Mouse (Mus musculus) kidney, embryonic 15.5 days (tissue): ENCODE results near the gene Rbm7. TPM values are rescaled to one million over a fixed set of nuclear protein-coding genes. Genes with fewer than 3 reads are reported as not detected.
"Not testable (repeated sequence)": the region's sequence is repeated elsewhere in the genome, so short reads cannot be mapped to it uniquely, and the experiment has no call there.

Experiments
- ATAC-seq: fragments of 200-750 bp; cut with Nextera tagmentation; replicated peaks from 2 replicates; pipeline ENCODE4 v1.8.0; 2017; ENCODE audit warnings: moderate TSS enrichment; ENCODE audit not compliant: low FRiP score
- H3K27ac ChIP-seq: fragments of 300-500 bp; sonication (generic); 2 replicates; pipeline ENCODE4 v1.5.1; 2015; ENCODE audit warnings: mild to moderate bottlenecking, inconsistent platforms
- H3K27me3 ChIP-seq: fragments of 300-500 bp; sonication (generic); 2 replicates; pipeline ENCODE4 v1.6.1; 2015; ENCODE audit warnings: inconsistent platforms
- H3K36me3 ChIP-seq: fragments of 300-500 bp; sonication (generic); 2 replicates; pipeline ENCODE4 v1.6.1; 2015; ENCODE audit warnings: inconsistent platforms
- H3K4me1 ChIP-seq: fragments of 300-500 bp; sonication (generic); 2 replicates; pipeline ENCODE4 v1.6.1; 2015; ENCODE audit warnings: inconsistent platforms
- H3K4me2 ChIP-seq: fragments of 300-500 bp; sonication (generic); 2 replicates; pipeline ENCODE4 v1.6.1; 2015; ENCODE audit warnings: moderate library complexity, mild to moderate bottlenecking, inconsistent platforms
- H3K4me3 ChIP-seq: fragments of 300-500 bp; sonication (generic); replicated peaks from 2 replicates; pipeline ENCODE4 v1.5.1; 2015; ENCODE audit warnings: mild to moderate bottlenecking, inconsistent platforms
- H3K9ac ChIP-seq: fragments of 300-500 bp; sonication (generic); 2 replicates; pipeline ENCODE4 v1.6.1; 2015; ENCODE audit warnings: mild to moderate bottlenecking, inconsistent platforms
- H3K9me3 ChIP-seq: fragments of 300-500 bp; sonication (generic); replicated peaks from 2 replicates; pipeline ENCODE4 v1.6.1; 2016; ENCODE audit warnings: inconsistent platforms
- WGBS: fragments of 180-500 bp; shearing (Covaris S2); methylation state at CpG from one replicate; pipeline ENCODE4 v1.1.7; 2015; ENCODE audit warnings: mixed read lengths; 5-methylcytosine and 5-hydroxymethylcytosine counted together
- polyA plus RNA-seq: library from polyadenylated mRNA; unstranded; fragments of >200 nt; fragmentation: Nextera tagmentation; extraction: Ambion mirVana; gene quantifications from 2 replicates; pipeline ENCODE4 v1.2.1, GENCODE M21; 2015

The Rbm7 gene
- 119 and 125 TPM in 2 replicates for polyA plus RNA-seq

DNA sequence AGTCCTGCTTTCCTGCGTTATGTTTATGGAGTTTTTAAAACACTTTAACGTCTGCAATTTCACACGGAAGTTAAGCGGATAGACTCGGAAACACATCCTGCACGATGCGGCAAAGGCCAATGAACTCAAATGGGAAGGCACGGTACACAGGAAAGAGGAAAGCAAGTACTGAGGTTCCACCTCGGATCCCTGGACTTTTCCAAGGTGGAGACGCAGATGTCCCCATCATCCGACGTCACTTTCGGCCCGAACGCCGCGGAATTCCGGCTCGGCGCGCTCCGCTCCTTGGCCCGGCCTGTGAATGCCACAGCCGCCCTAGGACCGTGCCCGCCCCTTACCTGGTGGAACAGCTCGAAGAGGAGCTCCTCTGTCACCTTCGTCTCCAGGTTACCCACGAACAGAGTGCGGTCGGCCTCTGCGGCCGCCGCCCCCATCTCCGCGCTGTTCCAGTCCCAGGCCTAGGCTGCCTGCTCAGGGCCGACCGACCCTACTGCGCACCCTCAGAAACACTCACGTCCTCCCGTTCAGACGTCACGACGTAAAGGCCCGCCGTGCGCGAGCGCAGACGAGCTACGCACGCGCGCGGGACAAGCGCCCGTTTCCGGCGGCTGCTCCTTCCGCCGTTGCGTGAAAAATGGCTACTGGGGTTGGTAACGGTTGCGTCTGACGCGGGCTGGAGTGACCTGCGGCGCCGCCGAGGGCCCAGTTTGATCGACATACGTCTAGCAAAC is at the start of gene Rbm7, which contains the start of gene Gm5617:
Rbm7 (minus strand) TSS at position 483 of the 731 bp plus-strand sequence.
Gm5617 (plus strand) TSS at position 626 of the 731 bp plus-strand sequence.
- H3K4me2 ChIP-seq, result peak within 1 kb of the TSS; percentile 89
- H3K4me3 ChIP-seq, result peak within 1 kb of the TSS; percentile 90
- no peaks in the 10 kb centered on the region for H3K27me3 ChIP-seq
- H3K27ac ChIP-seq, result peak within 1 kb of the TSS; percentile 93
- under 1% methylated on average over 72 of the region's 72 CpGs for WGBS
- peak; percentile 99 for ATAC-seq
- H3K9me3 ChIP-seq, result no peaks in the 10 kb centered on the region
- H3K4me1 ChIP-seq, result peaks cover 19% of the 10 kb centered on the region
- peak within 1 kb of the TSS; percentile 93 for H3K9ac ChIP-seq
- peaks cover 37% of the 10 kb centered on the region for H3K36me3 ChIP-seq

DNA sequence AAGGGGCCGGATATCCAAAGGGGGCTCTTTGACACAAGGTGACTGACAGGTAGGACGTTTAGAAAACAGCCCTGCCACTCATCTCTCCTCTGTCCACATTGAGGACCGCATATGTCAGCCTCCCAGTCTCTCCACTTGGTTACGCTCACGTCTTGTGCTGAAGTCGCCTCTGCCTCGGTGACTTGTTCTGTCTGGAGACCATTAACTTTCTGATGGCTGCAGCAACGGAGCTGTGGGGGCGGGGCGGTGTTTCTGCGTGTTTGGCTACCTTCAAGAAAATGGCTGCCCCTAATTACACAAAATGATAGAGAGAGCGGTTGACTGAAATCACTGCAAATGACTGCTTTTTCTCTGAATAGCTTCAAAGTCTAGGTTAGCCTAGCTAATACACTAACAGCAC is 43.6 kb upstream of the Rbm7 start:
- Histone ChIP-seq H3K9ac (no peak overlapping the region), H3K36me3 (no peaks in the 10 kb centered on the region), H3K27ac (no peak overlapping the region), H3K27me3 (0 out of 2 replicates have a peak, but pooled peaks cover 3% of the 10 kb centered on the region), H3K9me3 (peaks cover 7% of the 10 kb centered on the region; the same call in 1 of the 2 replicates), H3K4me2 (peak overlapping the region; percentile 53), H3K4me3 (peak overlapping the region; percentile 28), H3K4me1 (peaks cover 10% of the 10 kb centered on the region)
- 8% methylated on average over 12 of the region's 12 CpGs for WGBS
- no peak for ATAC-seq

- 6% methylated on average over 17 of the region's 17 CpGs for WGBS
- Histone ChIP-seq H3K4me2 (peak overlapping the region; percentile 53), H3K27me3 (0 out of 2 replicates have a peak, but pooled peaks cover 3% of the 10 kb centered on the region), H3K9me3 (peaks cover 7% of the 10 kb centered on the region; the same call in 1 of the 2 replicates), H3K27ac (no peak overlapping the region), H3K4me1 (peaks cover 10% of the 10 kb centered on the region), H3K4me3 (peak overlapping the region; percentile 28), H3K36me3 (no peaks in the 10 kb centered on the region), H3K9ac (no peak overlapping the region)
- no peak for ATAC-seq
Observed at GRCm38 (mm10) chr9:48538044-48538645, 43.0 kb upstream of the Rbm7 start.

DNA sequence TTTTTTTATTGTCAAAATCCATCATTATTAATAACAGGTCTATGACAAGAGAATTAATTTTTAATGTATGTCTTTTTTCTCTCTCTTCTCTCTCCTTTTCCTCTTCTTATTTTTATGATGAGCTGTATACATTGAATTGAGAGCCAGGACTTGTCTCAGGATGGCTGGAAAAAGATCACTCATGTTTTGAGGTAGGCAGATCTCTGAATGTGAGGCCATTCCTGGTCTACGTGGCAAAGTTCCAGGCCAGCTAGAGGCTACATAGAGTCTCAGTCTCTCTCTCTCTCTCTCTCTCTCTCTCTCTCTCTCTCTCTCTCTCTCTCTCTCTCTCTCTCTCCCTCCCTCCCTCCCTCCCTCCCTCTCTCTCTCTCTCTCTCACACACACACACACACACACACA is 42.5 kb upstream of the Rbm7 start:
- not testable (repeated sequence) for H3K36me3 ChIP-seq, ATAC-seq, H3K27me3 ChIP-seq, H3K4me1 ChIP-seq, H3K9me3 ChIP-seq, H3K4me2 ChIP-seq, H3K9ac ChIP-seq, H3K27ac ChIP-seq, H3K4me3 ChIP-seq
- WGBS, result 30% methylated on average over 1 of the region's 1 CpGs

- peaks cover 10% of the 10 kb centered on the region for H3K4me1 ChIP-seq
- H3K4me3 ChIP-seq, result no peak overlapping the region
- H3K9me3 ChIP-seq, result no peaks in the 10 kb centered on the region; the same call in 1 of the 2 replicates
- 0 out of 2 replicates have a peak, but pooled peaks cover 3% of the 10 kb centered on the region for H3K27me3 ChIP-seq
- H3K36me3 ChIP-seq, result no peaks in the 10 kb centered on the region
- H3K27ac ChIP-seq, result no peak overlapping the region
- H3K4me2 ChIP-seq, result no peak overlapping the region
- WGBS, result 34% methylated on average over 1 of the region's 1 CpGs
- no peak for ATAC-seq
- no peak overlapping the region for H3K9ac ChIP-seq
Observed at GRCm38 (mm10) chr9:48536414-48536813, 41.3 kb upstream of the Rbm7 start.

DNA sequence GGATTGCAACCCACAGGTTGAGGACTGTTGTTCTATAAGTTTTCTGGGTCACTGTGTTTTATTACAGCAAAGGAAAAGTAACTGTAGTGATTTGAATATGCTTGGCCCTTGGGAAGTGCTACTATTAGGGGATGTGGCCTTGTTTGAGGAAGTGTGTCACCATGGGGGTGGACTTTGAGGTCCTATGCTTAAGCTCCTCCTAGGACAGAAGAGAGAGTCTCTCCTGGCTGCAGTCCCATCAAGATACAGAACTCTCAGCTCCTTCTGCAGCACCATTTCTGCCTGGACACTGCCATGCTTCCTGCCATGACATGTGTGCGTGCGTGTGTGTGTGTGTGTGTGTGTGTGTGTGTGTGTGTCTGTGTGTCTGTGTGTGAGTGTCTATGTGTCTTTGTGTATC is 37.6 kb upstream of the Rbm7 start:
- ATAC-seq, result no peak
- H3K36me3 ChIP-seq, result no peaks in the 10 kb centered on the region
- H3K4me3 ChIP-seq, result no peak overlapping the region
- H3K4me1 ChIP-seq, result no peaks in the 10 kb centered on the region
- no peak overlapping the region for H3K27ac ChIP-seq
- H3K4me2 ChIP-seq, result no peak overlapping the region
- no peaks in the 10 kb centered on the region for H3K27me3 ChIP-seq
- WGBS, result 81% methylated on average over 2 of the region's 2 CpGs
- H3K9ac ChIP-seq, result no peak overlapping the region
- H3K9me3 ChIP-seq, result no peaks in the 10 kb centered on the region

GRCm38 (mm10) chr9:48532203-48532602 is 37.1 kb upstream of the Rbm7 start:
- H3K4me1 ChIP-seq, result no peaks in the 10 kb centered on the region
- H3K9me3 ChIP-seq, result no peaks in the 10 kb centered on the region
- H3K27ac ChIP-seq, result no peak overlapping the region
- H3K9ac ChIP-seq, result no peak overlapping the region
- H3K4me2 ChIP-seq, result no peak overlapping the region
- H3K36me3 ChIP-seq, result no peaks in the 10 kb centered on the region
- H3K27me3 ChIP-seq, result no peaks in the 10 kb centered on the region
- H3K4me3 ChIP-seq, result no peak overlapping the region
- ATAC-seq, result no peak
- 74% methylated on average over 3 of the region's 3 CpGs for WGBS

DNA sequence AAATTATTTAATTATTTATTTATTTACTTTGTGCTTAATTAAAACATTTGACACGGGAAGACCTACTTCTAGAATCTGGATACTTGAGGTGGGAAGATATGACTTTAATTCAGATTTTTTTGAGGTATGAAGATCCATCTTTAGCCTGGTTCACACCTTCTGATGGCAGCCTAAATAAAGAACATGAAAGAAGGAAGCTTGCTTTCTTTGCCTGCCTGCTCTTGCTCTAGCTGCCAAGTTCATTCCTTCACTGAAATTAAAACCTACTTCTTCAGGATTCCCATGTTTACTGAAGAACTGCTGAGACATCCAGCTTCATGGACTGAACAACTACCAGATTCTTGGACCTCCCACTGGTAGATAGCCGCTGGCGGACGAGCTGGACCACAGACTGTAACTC is 36.2 kb upstream of the Rbm7 start:
- ATAC-seq, result no peak
- Histone ChIP-seq H3K9ac (no peak overlapping the region), H3K4me1 (no peaks in the 10 kb centered on the region), H3K27ac (no peak overlapping the region), H3K4me2 (no peak overlapping the region), H3K27me3 (no peaks in the 10 kb centered on the region), H3K4me3 (no peak overlapping the region), H3K9me3 (no peaks in the 10 kb centered on the region), H3K36me3 (no peaks in the 10 kb centered on the region)
- 89% methylated on average over 4 of the region's 4 CpGs for WGBS

- H3K9ac ChIP-seq, result no peak overlapping the region
- no peaks in the 10 kb centered on the region for H3K27me3 ChIP-seq
- H3K4me3 ChIP-seq, result no peak overlapping the region
- no peak overlapping the region for H3K27ac ChIP-seq
- H3K9me3 ChIP-seq, result no peaks in the 10 kb centered on the region
- no peaks in the 10 kb centered on the region for H3K36me3 ChIP-seq
- no peak overlapping the region for H3K4me2 ChIP-seq
- no peak for ATAC-seq
- 92% methylated on average over 4 of the region's 4 CpGs for WGBS
- no peaks in the 10 kb centered on the region for H3K4me1 ChIP-seq
Observed at GRCm38 (mm10) chr9:48526520-48526919, 31.4 kb upstream of the Rbm7 start.

- no peak for ATAC-seq
- Histone ChIP-seq H3K9me3 (no peaks in the 10 kb centered on the region), H3K4me3 (no peak overlapping the region), H3K36me3 (no peaks in the 10 kb centered on the region), H3K27me3 (no peaks in the 10 kb centered on the region), H3K9ac (no peak overlapping the region), H3K27ac (no peak overlapping the region), H3K4me1 (no peaks in the 10 kb centered on the region), H3K4me2 (no peak overlapping the region)
- WGBS, result 3% methylated on average over 1 of the region's 1 CpGs
Observed at GRCm38 (mm10) chr9:48525566-48525965, 30.5 kb upstream of the Rbm7 start.

DNA sequence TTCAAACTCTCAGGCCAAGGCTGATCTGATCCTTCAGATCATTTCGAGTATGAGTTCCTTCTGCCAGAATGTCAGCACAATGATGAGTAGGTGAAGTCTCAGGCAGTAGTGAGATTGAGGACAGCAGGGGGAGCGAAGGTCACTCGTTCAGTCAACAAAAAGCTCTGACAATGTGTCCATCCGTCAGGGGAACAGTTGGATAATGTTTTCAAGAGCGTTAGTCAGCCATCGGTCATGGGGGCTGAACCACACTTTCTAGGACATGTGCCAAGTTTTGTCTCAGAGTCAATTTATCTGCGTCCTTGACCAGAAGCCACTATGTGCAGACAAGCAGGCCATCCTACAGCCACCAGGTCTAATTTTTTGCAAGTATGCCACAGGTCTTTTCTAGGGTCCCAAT is 25.3 kb upstream of the Rbm7 start:
- not testable (repeated sequence) for H3K9me3 ChIP-seq, ATAC-seq, H3K4me3 ChIP-seq, H3K9ac ChIP-seq, H3K4me2 ChIP-seq, H3K27ac ChIP-seq, H3K27me3 ChIP-seq, H3K36me3 ChIP-seq, H3K4me1 ChIP-seq
- 33% methylated on average over 3 of the region's 7 CpGs for WGBS

GRCm38 (mm10) chr9:48517372-48518130 is 22.5 kb upstream of the Rbm7 start:
- Histone ChIP-seq H3K36me3 (no peaks in the 10 kb centered on the region), H3K9ac (no peak overlapping the region)

More at GRCm38 (mm10) chr9:48517372-48518130, 22.5 kb upstream of the Rbm7 start:
- Histone ChIP-seq H3K4me3 (no peak overlapping the region), H3K9me3 (no peaks in the 10 kb centered on the region), H3K4me2 (no peak overlapping the region), H3K27me3 (peaks cover 4% of the 10 kb centered on the region), H3K4me1 (no peaks in the 10 kb centered on the region), H3K27ac (no peak overlapping the region)
- ATAC-seq, result no peak
- 63% methylated on average over 19 of the region's 19 CpGs for whole genome bisulfite sequencing
